Mouse (Mus musculus): ENCODE results near the gene Ccdc120.

Ccdc120 gene

DNA sequence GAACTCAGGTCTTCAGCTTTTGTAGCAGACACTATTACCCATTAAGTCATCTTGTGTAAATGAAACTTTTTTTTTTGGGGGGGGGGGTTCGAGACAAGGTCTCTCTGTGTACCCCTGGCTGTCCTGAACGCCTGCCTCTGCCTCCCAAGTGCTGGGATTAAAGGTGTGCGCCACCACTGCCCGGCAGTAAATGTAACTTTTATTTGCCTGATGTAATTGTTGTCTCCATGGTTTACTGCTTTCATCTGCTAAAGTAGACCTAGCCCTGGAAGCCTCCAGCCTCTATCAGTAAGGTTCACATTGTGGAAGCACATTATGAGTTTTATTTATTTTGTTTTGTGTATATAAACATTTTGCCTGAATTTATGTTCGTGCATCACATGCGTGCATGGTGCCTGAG lies 54.2 kb downstream of the Ccdc120 start:
- no peak for DNase-seq (ENCODE audit: low read depth, low spot score)

DNA sequence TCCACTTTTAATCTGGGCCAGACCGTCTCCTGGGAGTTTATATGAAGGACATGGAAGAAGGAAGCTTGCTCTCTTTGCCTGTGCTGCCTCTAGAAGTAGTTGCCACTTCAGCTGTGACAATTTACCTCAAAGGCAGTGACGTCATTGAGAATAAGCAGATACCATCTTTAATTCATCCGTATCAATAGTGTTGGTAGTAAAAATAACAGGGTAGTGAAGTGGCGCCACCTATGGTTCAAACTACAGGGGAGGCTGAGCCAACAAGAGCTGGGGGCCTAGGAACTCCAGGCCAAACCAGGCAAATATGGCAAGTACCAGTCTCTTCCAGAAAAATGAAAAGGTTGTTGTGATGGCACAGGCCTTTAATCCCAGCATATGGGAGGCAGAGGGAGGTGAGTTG lies 57.8 kb downstream of the Ccdc120 start:
- DNase-seq (ENCODE audit: low read depth, low spot score), result no peak

DNA sequence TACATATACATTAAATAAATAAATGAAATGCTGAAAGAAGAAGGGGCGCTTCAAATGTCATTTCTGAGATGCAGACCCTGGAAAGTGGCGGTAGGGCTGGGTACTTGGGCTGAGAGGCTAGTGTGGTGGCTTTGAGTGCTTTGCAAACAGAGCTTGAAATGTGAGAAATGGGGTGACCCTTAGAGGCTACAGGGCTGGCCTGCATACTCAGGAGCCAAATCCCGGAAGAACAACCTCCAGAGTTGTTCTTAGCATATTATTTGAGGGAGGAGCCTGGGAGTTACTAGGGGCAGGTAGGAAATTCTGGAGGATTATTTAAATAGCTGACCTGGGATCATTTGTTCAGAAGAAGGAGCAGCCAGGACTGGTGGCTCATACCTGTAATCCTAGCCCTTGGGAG lies 60.2 kb downstream of the Ccdc120 start:
- DNase-seq (ENCODE audit: low read depth, low spot score), result no peak

DNA sequence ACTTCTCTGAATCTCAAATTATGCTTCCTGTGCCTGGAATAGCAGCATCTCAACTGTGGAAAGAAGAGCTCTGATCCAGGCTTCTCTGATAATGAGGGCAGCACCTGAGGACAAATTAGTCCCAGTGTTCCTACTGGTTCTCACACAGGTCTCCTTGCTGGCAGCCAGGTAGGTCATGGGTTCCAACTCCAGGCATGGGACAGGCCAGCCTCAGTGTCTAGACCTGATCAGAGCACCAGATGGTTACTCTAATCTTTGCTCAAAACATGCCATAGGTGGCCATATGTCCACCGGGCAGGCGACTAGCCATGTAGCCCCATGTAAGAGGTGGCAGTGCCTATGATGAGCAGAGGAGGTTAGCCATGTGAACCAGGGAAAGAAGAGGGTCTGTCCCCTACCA lies 62.4 kb downstream of the Ccdc120 start:
- no peak for DNase-seq (ENCODE audit: low read depth, low spot score)

Data from forelimb bud, embryonic 11.5 days (tissue).